Mouse (Mus musculus) liver, postnatal 0 days (tissue): ENCODE results near the gene Tmprss13.

Source experiments
- CTCF ChIP-seq: sonication (generic); IDR thresholded peaks from 2 replicates; pipeline ENCODE4 v1.5.1; 2016; ENCODE audit warnings: antibody characterized with exemption, low read depth
- EP300 ChIP-seq: IDR thresholded peaks from 2 replicates; pipeline ENCODE4 v1.6.1; 2016; ENCODE audit warnings: antibody characterized with exemption, low read depth, mild to moderate bottlenecking

- no peak for TF ChIP-seq CTCF
- no peak for TF ChIP-seq EP300
Observed at GRCm38 (mm10) chr9:45328263-45328662, 9.4 kb downstream of the Tmprss13 start.
